9 mouse cellular contexts compared by ENCODE assay signal in the genomic region with DNA sequence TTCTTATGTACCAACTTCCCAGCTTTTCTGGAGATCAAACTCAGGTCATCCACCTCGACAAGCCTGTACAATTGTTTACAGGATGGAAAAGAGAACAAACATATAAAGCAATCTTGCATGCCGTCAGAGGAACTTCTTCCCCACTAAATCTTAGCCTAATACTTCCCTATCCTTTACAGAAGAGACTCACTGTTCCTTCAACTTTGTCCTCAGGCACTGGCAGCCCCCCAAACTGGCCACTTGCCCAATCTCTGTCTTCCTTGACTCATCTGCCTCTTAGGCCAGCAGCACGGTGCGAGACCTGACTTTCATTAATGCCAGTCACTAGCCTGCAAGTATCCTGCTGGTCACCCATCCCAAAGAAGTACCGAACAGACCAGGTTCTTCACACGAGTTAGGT. TPM values are rescaled to one million over a fixed set of nuclear protein-coding genes. Genes with fewer than 3 reads are reported as not detected.
A peak's percentile ranks its signal among the peaks of the same experiment; 100 is the strongest.
DNase-seq lines count a peak whose midpoint lies in the region.
"Had no signal": no experiment of that assay in that cellular context is flagged by ENCODE, and none has a peak within 500 bp of the region (broad histone marks: within the 10 kb centered on the region; RNA-seq: fewer than 3 reads in every experiment).

No protein-coding gene starts in this region.

- intact Hi-C loops in heart, postnatal 10 days (cut with DNase I) = no loop called here

- DNase-seq in cerebellum, adult 9-11 months = peak; percentile 15
- DNase-seq in cerebellum, adult 11 months = no peak
- peak; percentile 33 for DNase-seq in ovary, postnatal 14 days (ENCODE audit: low spot score)
- DNase-seq in ovary, adult 18-20 months (ENCODE audit: low spot score) = no peak
- DNase-seq in heart, postnatal 10 days = peak; percentile 38 to 42
- peak; percentile 56 to 61 for DNase-seq in lung, postnatal 4 days
- DNase-seq in thymus, postnatal 14 days = no peak
- DNase-seq in left cerebral cortex, adult 9 months (ENCODE audit: low spot score in 2 of 2) = no peak
- DNase-seq: liver, embryonic 13.5 days had no signal

RNA-seq across cellular contexts. Expression of a gene that starts 11.4 kb away (rescaled TPM):
- total RNA-seq in heart, postnatal 10 days (2021) = 10 to 100 TPM; 36.7 to 37.0 TPM

Comparison
In these comparisons a context has a peak if more than half of its experiments do, and no peak if none do; other contexts are left out.
1. DNase-seq: peak in cerebellum, adult 9-11 months (single experiment), ovary, postnatal 14 days (single experiment), heart, postnatal 10 days (2 of 2) and lung, postnatal 4 days (2 of 2); none in cerebellum, adult 11 months (single experiment), ovary, adult 18-20 months (single experiment), thymus, postnatal 14 days (single experiment) and left cerebral cortex, adult 9 months (0 of 2).